Mouse (Mus musculus): ENCODE measurements around the gene Fcrl6. TPM values are rescaled to one million over a fixed set of nuclear protein-coding genes. Genes with fewer than 3 reads are reported as not detected.
A peak's percentile ranks its signal among the peaks of the same experiment; 100 is the strongest.

The Fcrl6 gene
- polyA plus RNA-seq, 1 experiment from 2014 or later: not detected

DNA sequence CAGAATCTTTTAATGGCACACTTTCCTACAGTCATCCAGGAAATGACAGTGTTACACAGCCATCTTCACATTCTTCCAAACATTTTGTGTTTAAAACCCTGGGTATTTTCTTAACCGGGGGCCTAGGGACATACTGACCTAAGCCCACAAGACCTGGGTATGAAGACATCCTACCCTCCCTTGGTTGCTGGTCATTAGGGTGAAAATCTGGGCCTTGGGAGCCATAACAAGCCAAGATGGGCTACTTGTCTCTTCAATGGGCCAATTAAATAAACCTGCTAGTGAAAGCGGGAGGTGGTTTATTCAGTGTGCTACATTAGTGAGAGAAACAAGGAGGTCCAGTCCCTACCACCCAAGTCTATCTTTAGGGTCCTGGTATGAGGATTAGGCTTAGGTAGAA is 31.8 kb upstream of the Fcrl6 start:
- H3K9ac ChIP-seq (replicated peaks; ENCODE audit: low read depth, low read length): no peak overlapping the region
- no peak overlapping the region for H3K4me2 ChIP-seq (ENCODE audit: low read length)
- H3K27ac ChIP-seq (ENCODE audit: low read length): no peak overlapping the region
- no peaks in the 10 kb centered on the region for H3K27me3 ChIP-seq (replicated peaks; ENCODE audit: control insufficient read depth, insufficient read depth, low read length)
- H3K9me3 ChIP-seq (ENCODE audit: control insufficient read depth, low read length): no peaks in the 10 kb centered on the region
- no peak for ATAC-seq
- 95% methylated on average over 2 of the region's 2 CpGs for WGBS
- H3K4me3 ChIP-seq (replicated peaks; ENCODE audit: low read length): no peak overlapping the region
- no peaks in the 10 kb centered on the region for H3K36me3 ChIP-seq (ENCODE audit: control insufficient read depth, insufficient read depth)
- peaks cover 4% of the 10 kb centered on the region for H3K4me1 ChIP-seq (replicated peaks; ENCODE audit: control insufficient read depth, insufficient read depth, low read length)

- Histone ChIP-seq H3K9ac (replicated peaks; ENCODE audit: low read depth, low read length) (peak within 1 kb of the TSS; percentile 75), H3K27ac (ENCODE audit: low read length) (peak within 1 kb of the TSS; percentile 39), H3K4me1 (replicated peaks; ENCODE audit: control insufficient read depth, insufficient read depth, low read length) (peaks cover 4% of the 10 kb centered on the region), H3K36me3 (ENCODE audit: control insufficient read depth, insufficient read depth) (no peaks in the 10 kb centered on the region), H3K4me3 (replicated peaks; ENCODE audit: low read length) (peak within 1 kb of the TSS; percentile 75), H3K27me3 (replicated peaks; ENCODE audit: control insufficient read depth, insufficient read depth, low read length) (no peaks in the 10 kb centered on the region), H3K4me2 (ENCODE audit: low read length) (peak within 1 kb of the TSS; percentile 85), H3K9me3 (ENCODE audit: control insufficient read depth, low read length) (no peaks in the 10 kb centered on the region)
- peak; percentile 99 for ATAC-seq
- WGBS: under 1% methylated on average over 53 of the region's 53 CpGs
Observed at GRCm38 (mm10) chr1:172632451-172633326, 30.3 kb upstream of the Fcrl6 start, which contains the start of gene Dusp23. Gene Dusp23 (minus strand): TSS chr1:172632962.

GRCm38 (mm10) chr1:172631721-172632120 is 29.4 kb upstream of the Fcrl6 start:
- H3K9me3 ChIP-seq (ENCODE audit: control insufficient read depth, low read length): no peaks in the 10 kb centered on the region
- no peak overlapping the region for H3K9ac ChIP-seq (replicated peaks; ENCODE audit: low read depth, low read length)
- no peak for ATAC-seq
- no peaks in the 10 kb centered on the region for H3K27me3 ChIP-seq (replicated peaks; ENCODE audit: control insufficient read depth, insufficient read depth, low read length)
- 81% methylated on average over 5 of the region's 5 CpGs for WGBS
- no peak overlapping the region for H3K27ac ChIP-seq (ENCODE audit: low read length)
- no peak overlapping the region for H3K4me3 ChIP-seq (replicated peaks; ENCODE audit: low read length)
- no peak overlapping the region for H3K4me2 ChIP-seq (ENCODE audit: low read length)
- H3K4me1 ChIP-seq (replicated peaks; ENCODE audit: control insufficient read depth, insufficient read depth, low read length): peaks cover 4% of the 10 kb centered on the region
- H3K36me3 ChIP-seq (ENCODE audit: control insufficient read depth, insufficient read depth): no peaks in the 10 kb centered on the region

DNA sequence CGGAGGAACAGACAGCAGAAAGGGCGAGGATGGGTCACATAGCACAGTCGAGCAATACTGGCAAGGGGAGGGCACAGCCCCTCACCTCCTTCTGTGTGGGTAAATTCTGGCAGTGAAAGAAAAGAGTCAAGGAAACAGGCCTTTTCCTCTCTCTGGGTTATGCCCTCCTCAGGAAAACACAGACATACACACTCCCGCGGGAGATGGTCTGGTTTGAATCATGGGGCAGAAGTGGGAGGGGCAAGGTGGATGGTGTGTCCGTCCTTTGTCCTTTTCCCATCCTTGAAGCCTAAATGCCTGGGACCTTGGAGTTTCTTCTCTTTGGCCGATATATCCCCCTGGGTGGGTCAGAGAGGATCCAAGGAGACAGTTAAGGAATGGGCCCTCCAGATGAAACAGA is 27.5 kb upstream of the Fcrl6 start:
- 75% methylated on average over 7 of the region's 7 CpGs for WGBS
- no peak for ATAC-seq
- no peak overlapping the region for H3K27ac ChIP-seq (ENCODE audit: low read length)
- H3K4me3 ChIP-seq (replicated peaks; ENCODE audit: low read length): no peak overlapping the region
- H3K4me1 ChIP-seq (replicated peaks; ENCODE audit: control insufficient read depth, insufficient read depth, low read length): peaks cover 4% of the 10 kb centered on the region
- H3K9me3 ChIP-seq (ENCODE audit: control insufficient read depth, low read length): no peaks in the 10 kb centered on the region
- H3K27me3 ChIP-seq (replicated peaks; ENCODE audit: control insufficient read depth, insufficient read depth, low read length): no peaks in the 10 kb centered on the region
- H3K4me2 ChIP-seq (ENCODE audit: low read length): no peak overlapping the region
- H3K36me3 ChIP-seq (ENCODE audit: control insufficient read depth, insufficient read depth): no peaks in the 10 kb centered on the region
- no peak overlapping the region for H3K9ac ChIP-seq (replicated peaks; ENCODE audit: low read depth, low read length)

DNA sequence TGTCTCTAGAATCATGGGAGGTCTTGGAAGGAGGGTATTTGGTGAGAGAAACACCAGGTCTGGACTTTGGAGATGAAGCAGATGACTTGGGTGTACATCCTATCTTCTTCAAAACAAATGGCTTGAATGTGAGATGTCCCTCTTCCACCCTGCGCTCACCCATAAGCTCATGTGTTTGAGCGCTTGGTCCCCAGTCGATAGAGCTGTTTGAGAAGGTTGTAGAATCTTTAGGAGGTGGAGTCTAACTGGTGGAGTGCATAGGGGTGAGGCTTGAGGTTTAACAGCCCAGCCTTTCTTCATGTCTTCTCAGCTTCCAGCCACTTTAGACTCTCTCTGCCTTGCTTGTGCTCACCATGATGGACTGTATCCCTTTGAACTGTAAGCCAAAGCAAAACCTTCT is 24.0 kb upstream of the Fcrl6 start:
- Histone ChIP-seq H3K27ac (ENCODE audit: low read length) (no peak overlapping the region), H3K4me3 (replicated peaks; ENCODE audit: low read length) (no peak overlapping the region), H3K9ac (replicated peaks; ENCODE audit: low read depth, low read length) (no peak overlapping the region), H3K4me2 (ENCODE audit: low read length) (no peak overlapping the region), H3K4me1 (replicated peaks; ENCODE audit: control insufficient read depth, insufficient read depth, low read length) (no peaks in the 10 kb centered on the region), H3K27me3 (replicated peaks; ENCODE audit: control insufficient read depth, insufficient read depth, low read length) (no peaks in the 10 kb centered on the region), H3K36me3 (ENCODE audit: control insufficient read depth, insufficient read depth) (no peaks in the 10 kb centered on the region), H3K9me3 (ENCODE audit: control insufficient read depth, low read length) (no peaks in the 10 kb centered on the region)
- WGBS: 95% methylated on average over 3 of the region's 3 CpGs
- ATAC-seq: no peak

GRCm38 (mm10) chr1:172624081-172624480 is 21.7 kb upstream of the Fcrl6 start:
- H3K4me1 ChIP-seq (replicated peaks; ENCODE audit: control insufficient read depth, insufficient read depth, low read length): no peaks in the 10 kb centered on the region
- no peaks in the 10 kb centered on the region for H3K9me3 ChIP-seq (ENCODE audit: control insufficient read depth, low read length)
- no peak overlapping the region for H3K4me2 ChIP-seq (ENCODE audit: low read length)
- no peaks in the 10 kb centered on the region for H3K36me3 ChIP-seq (ENCODE audit: control insufficient read depth, insufficient read depth)
- no peaks in the 10 kb centered on the region for H3K27me3 ChIP-seq (replicated peaks; ENCODE audit: control insufficient read depth, insufficient read depth, low read length)
- H3K9ac ChIP-seq (replicated peaks; ENCODE audit: low read depth, low read length): no peak overlapping the region
- H3K27ac ChIP-seq (ENCODE audit: low read length): no peak overlapping the region
- H3K4me3 ChIP-seq (replicated peaks; ENCODE audit: low read length): no peak overlapping the region
- WGBS: 87% methylated on average over 3 of the region's 3 CpGs
- no peak for ATAC-seq

DNA sequence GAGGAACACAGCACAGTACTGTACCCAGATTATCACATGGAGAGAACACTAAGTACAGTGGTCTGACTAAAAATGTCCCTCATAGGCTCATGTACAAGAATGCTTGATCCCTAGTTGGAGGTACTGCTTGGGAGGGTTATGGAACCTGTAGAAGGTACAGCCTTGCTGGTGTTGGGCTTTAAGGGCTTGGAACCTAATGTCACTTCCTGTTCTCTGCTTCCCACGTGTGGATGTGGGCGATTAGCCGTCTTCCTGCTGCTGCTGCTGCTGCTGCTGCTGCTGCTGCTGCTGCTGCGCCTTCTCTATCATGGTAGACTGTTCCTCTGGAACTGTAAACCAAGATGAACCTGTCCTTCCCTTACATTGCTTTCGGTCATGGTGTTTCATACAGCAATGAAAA is 21.2 kb upstream of the Fcrl6 start:
- no peak for ATAC-seq

DNA sequence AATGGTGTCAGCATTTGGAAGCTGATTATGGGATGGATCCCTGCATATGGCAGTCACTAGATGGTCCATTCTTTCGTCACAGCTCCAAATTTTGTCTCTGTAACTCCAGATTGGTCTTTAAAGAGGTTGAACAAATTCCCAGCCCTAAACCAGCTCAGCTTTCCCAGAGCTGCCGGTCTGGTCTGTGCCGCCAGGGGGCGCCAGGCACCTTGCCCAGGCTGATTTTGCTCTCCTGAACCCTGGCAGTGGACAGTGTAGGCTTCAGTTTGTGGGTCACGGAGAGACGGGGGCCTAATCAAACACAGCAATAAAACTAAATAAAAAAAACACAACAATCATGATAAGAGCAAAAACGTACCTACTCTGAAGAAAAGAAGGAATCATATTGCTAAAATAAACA is 16.9 kb upstream of the Fcrl6 start:
- no peaks in the 10 kb centered on the region for H3K27me3 ChIP-seq (replicated peaks; ENCODE audit: control insufficient read depth, insufficient read depth, low read length)
- no peaks in the 10 kb centered on the region for H3K9me3 ChIP-seq (ENCODE audit: control insufficient read depth, low read length)
- H3K4me2 ChIP-seq (ENCODE audit: low read length): no peak overlapping the region
- no peak for ATAC-seq
- no peaks in the 10 kb centered on the region for H3K36me3 ChIP-seq (ENCODE audit: control insufficient read depth, insufficient read depth)
- H3K4me3 ChIP-seq (replicated peaks; ENCODE audit: low read length): no peak overlapping the region
- 18% methylated on average over 7 of the region's 7 CpGs for WGBS
- peaks cover 11% of the 10 kb centered on the region for H3K4me1 ChIP-seq (replicated peaks; ENCODE audit: control insufficient read depth, insufficient read depth, low read length)
- H3K9ac ChIP-seq (replicated peaks; ENCODE audit: low read depth, low read length): no peak overlapping the region
- H3K27ac ChIP-seq (ENCODE audit: low read length): no peak overlapping the region

More for the DNA sequence above, 21.2 kb upstream of the Fcrl6 start:
- Histone ChIP-seq H3K36me3 (ENCODE audit: control insufficient read depth, insufficient read depth) (no peaks in the 10 kb centered on the region), H3K27ac (ENCODE audit: low read length) (no peak overlapping the region), H3K4me1 (replicated peaks; ENCODE audit: control insufficient read depth, insufficient read depth, low read length) (no peaks in the 10 kb centered on the region), H3K4me3 (replicated peaks; ENCODE audit: low read length) (no peak overlapping the region), H3K9me3 (ENCODE audit: control insufficient read depth, low read length) (no peaks in the 10 kb centered on the region), H3K27me3 (replicated peaks; ENCODE audit: control insufficient read depth, insufficient read depth, low read length) (no peaks in the 10 kb centered on the region), H3K9ac (replicated peaks; ENCODE audit: low read depth, low read length) (no peak overlapping the region), H3K4me2 (ENCODE audit: low read length) (no peak overlapping the region)
- 70% methylated on average over 5 of the region's 5 CpGs for WGBS

- no peaks in the 10 kb centered on the region for H3K27me3 ChIP-seq (replicated peaks; ENCODE audit: control insufficient read depth, insufficient read depth, low read length)
- H3K4me1 ChIP-seq (replicated peaks; ENCODE audit: control insufficient read depth, insufficient read depth, low read length): peaks cover 11% of the 10 kb centered on the region
- H3K4me2 ChIP-seq (ENCODE audit: low read length): no peak overlapping the region
- H3K4me3 ChIP-seq (replicated peaks; ENCODE audit: low read length): no peak overlapping the region
- 78% methylated on average over 4 of the region's 4 CpGs for WGBS
- no peaks in the 10 kb centered on the region for H3K36me3 ChIP-seq (ENCODE audit: control insufficient read depth, insufficient read depth)
- no peak overlapping the region for H3K9ac ChIP-seq (replicated peaks; ENCODE audit: low read depth, low read length)
- ATAC-seq: no peak
- no peaks in the 10 kb centered on the region for H3K9me3 ChIP-seq (ENCODE audit: control insufficient read depth, low read length)
- no peak overlapping the region for H3K27ac ChIP-seq (ENCODE audit: low read length)
Observed at GRCm38 (mm10) chr1:172618141-172618540, 15.8 kb upstream of the Fcrl6 start.
